Mouse (Mus musculus) kidney, embryonic 15.5 days (tissue): Measurements from ENCODE around the gene Jun. TPM values are rescaled to one million over a fixed set of nuclear protein-coding genes. Genes with fewer than 3 reads are reported as not detected.

Experiments
- ATAC-seq: fragments of 200-750 bp; cut with Nextera tagmentation; replicated peaks from 2 replicates; pipeline ENCODE4 v1.8.0; 2017; ENCODE audit warnings: moderate TSS enrichment; ENCODE audit not compliant: low FRiP score
- H3K27ac ChIP-seq: fragments of 300-500 bp; sonication (generic); 2 replicates; pipeline ENCODE4 v1.5.1; 2015; ENCODE audit warnings: mild to moderate bottlenecking, inconsistent platforms
- H3K27me3 ChIP-seq: fragments of 300-500 bp; sonication (generic); 2 replicates; pipeline ENCODE4 v1.6.1; 2015; ENCODE audit warnings: inconsistent platforms
- H3K36me3 ChIP-seq: fragments of 300-500 bp; sonication (generic); 2 replicates; pipeline ENCODE4 v1.6.1; 2015; ENCODE audit warnings: inconsistent platforms
- H3K4me1 ChIP-seq: fragments of 300-500 bp; sonication (generic); 2 replicates; pipeline ENCODE4 v1.6.1; 2015; ENCODE audit warnings: inconsistent platforms
- H3K4me2 ChIP-seq: fragments of 300-500 bp; sonication (generic); 2 replicates; pipeline ENCODE4 v1.6.1; 2015; ENCODE audit warnings: moderate library complexity, mild to moderate bottlenecking, inconsistent platforms
- H3K4me3 ChIP-seq: fragments of 300-500 bp; sonication (generic); replicated peaks from 2 replicates; pipeline ENCODE4 v1.5.1; 2015; ENCODE audit warnings: mild to moderate bottlenecking, inconsistent platforms
- H3K9ac ChIP-seq: fragments of 300-500 bp; sonication (generic); 2 replicates; pipeline ENCODE4 v1.6.1; 2015; ENCODE audit warnings: mild to moderate bottlenecking, inconsistent platforms
- H3K9me3 ChIP-seq: fragments of 300-500 bp; sonication (generic); replicated peaks from 2 replicates; pipeline ENCODE4 v1.6.1; 2016; ENCODE audit warnings: inconsistent platforms
- whole genome bisulfite sequencing: fragments of 180-500 bp; shearing (Covaris S2); methylation state at CpG from one replicate; pipeline ENCODE4 v1.1.7; 2015; ENCODE audit warnings: mixed read lengths; 5-methylcytosine and 5-hydroxymethylcytosine counted together
- polyA plus RNA-seq: library from polyadenylated mRNA; unstranded; fragments of >200 nt; fragmentation: Nextera tagmentation; extraction: Ambion mirVana; gene quantifications from 2 replicates; pipeline ENCODE4 v1.2.1, GENCODE M21; 2015

Jun gene
- polyA plus RNA-seq, 1 experiment from 2014 or later = 70.1 TPM

GRCm38 (mm10) chr4:95049884-95050517 lies 2.0 kb downstream of the Jun start:
- Histone ChIP-seq H3K36me3 (no peaks in the 10 kb centered on the region), H3K9me3 (no peaks in the 10 kb centered on the region), H3K4me1 (peaks cover 32% of the 10 kb centered on the region), H3K4me2 (peak overlapping the region; percentile 87), H3K9ac (peak overlapping the region; percentile 92), H3K4me3 (peak overlapping the region; percentile 65), H3K27ac (peak overlapping the region; percentile 99), H3K27me3 (no peaks in the 10 kb centered on the region)
- no peak for ATAC-seq
- WGBS = under 1% methylated on average over 34 of the region's 34 CpGs

- no peak overlapping the region for H3K27ac ChIP-seq
- H3K9ac ChIP-seq = no peak overlapping the region
- ATAC-seq = no peak
Observed at GRCm38 (mm10) chr4:95049153-95049552, 2.9 kb downstream of the Jun start.

GRCm38 (mm10) chr4:95048731-95049100 lies 3.3 kb downstream of the Jun start:
- no peaks in the 10 kb centered on the region for H3K36me3 ChIP-seq
- H3K4me1 ChIP-seq = peaks cover 20% of the 10 kb centered on the region
- no peak overlapping the region for H3K9ac ChIP-seq
- no peaks in the 10 kb centered on the region for H3K9me3 ChIP-seq
- H3K4me3 ChIP-seq = peak overlapping the region; percentile 65; the same call in 1 of the 2 replicates
- no peak for ATAC-seq
- no peak overlapping the region for H3K27ac ChIP-seq
- no peaks in the 10 kb centered on the region for H3K27me3 ChIP-seq
- WGBS = 72% methylated on average over 4 of the region's 4 CpGs
- H3K4me2 ChIP-seq = peak overlapping the region; percentile 87

More at GRCm38 (mm10) chr4:95049153-95049552, 2.9 kb downstream of the Jun start:
- H3K4me1 ChIP-seq = peaks cover 24% of the 10 kb centered on the region
- no peaks in the 10 kb centered on the region for H3K36me3 ChIP-seq
- peak overlapping the region; percentile 87 for H3K4me2 ChIP-seq
- peak overlapping the region; percentile 65 for H3K4me3 ChIP-seq
- no peaks in the 10 kb centered on the region for H3K27me3 ChIP-seq
- 48% methylated on average over 2 of the region's 2 CpGs for WGBS
- H3K9me3 ChIP-seq = no peaks in the 10 kb centered on the region

GRCm38 (mm10) chr4:95048021-95048730 lies 3.8 kb downstream of the Jun start:
- ATAC-seq = no peak
- no peak overlapping the region for H3K9ac ChIP-seq
- WGBS = 52% methylated on average over 5 of the region's 5 CpGs

GRCm38 (mm10) chr4:95045133-95045532 lies 6.9 kb downstream of the Jun start:
- Histone ChIP-seq H3K4me1 (peaks cover 15% of the 10 kb centered on the region), H3K9ac (no peak overlapping the region), H3K4me3 (no peak overlapping the region), H3K9me3 (no peaks in the 10 kb centered on the region), H3K27me3 (no peaks in the 10 kb centered on the region), H3K36me3 (no peaks in the 10 kb centered on the region), H3K4me2 (no peak overlapping the region), H3K27ac (no peak overlapping the region)
- 86% methylated on average over 1 of the region's 1 CpGs for WGBS
- no peak for ATAC-seq

More at GRCm38 (mm10) chr4:95048021-95048730, 3.8 kb downstream of the Jun start:
- Histone ChIP-seq H3K4me1 (peaks cover 15% of the 10 kb centered on the region), H3K27ac (no peak overlapping the region), H3K4me3 (peak overlapping the region; percentile 65; the same call in 1 of the 2 replicates), H3K9me3 (no peaks in the 10 kb centered on the region), H3K4me2 (peak overlapping the region; percentile 87), H3K36me3 (no peaks in the 10 kb centered on the region), H3K27me3 (no peaks in the 10 kb centered on the region)

- Histone ChIP-seq H3K9me3 (no peaks in the 10 kb centered on the region), H3K4me1 (peaks cover 15% of the 10 kb centered on the region), H3K4me3 (no peak overlapping the region), H3K9ac (no peak overlapping the region), H3K4me2 (no peak overlapping the region), H3K27ac (no peak overlapping the region), H3K27me3 (no peaks in the 10 kb centered on the region), H3K36me3 (no peaks in the 10 kb centered on the region)
- ATAC-seq = no peak
- WGBS = 85% methylated on average over 6 of the region's 6 CpGs
Observed at GRCm38 (mm10) chr4:95044721-95045120, 7.3 kb downstream of the Jun start.

- no peak overlapping the region for H3K4me2 ChIP-seq
- H3K27ac ChIP-seq = peak overlapping the region; percentile 28; the same call in 1 of the 2 replicates
- H3K4me3 ChIP-seq = no peak overlapping the region
- H3K27me3 ChIP-seq = no peaks in the 10 kb centered on the region
- H3K4me1 ChIP-seq = 0 out of 2 replicates have a peak, but pooled peaks cover 4% of the 10 kb centered on the region
- ATAC-seq = no peak
- WGBS = 34% methylated on average over 5 of the region's 5 CpGs
- H3K9ac ChIP-seq = no peak overlapping the region
- no peaks in the 10 kb centered on the region for H3K9me3 ChIP-seq
- H3K36me3 ChIP-seq = no peaks in the 10 kb centered on the region
Observed at GRCm38 (mm10) chr4:95038024-95038423, 14.0 kb downstream of the Jun start.

GRCm38 (mm10) chr4:95031158-95031557 lies 20.9 kb downstream of the Jun start:
- H3K4me1 ChIP-seq = no peaks in the 10 kb centered on the region
- no peak overlapping the region for H3K9ac ChIP-seq
- 60% methylated on average over 4 of the region's 4 CpGs for WGBS
- no peak overlapping the region for H3K4me3 ChIP-seq
- no peaks in the 10 kb centered on the region for H3K36me3 ChIP-seq
- H3K27ac ChIP-seq = no peak overlapping the region
- no peak for ATAC-seq
- H3K27me3 ChIP-seq = no peaks in the 10 kb centered on the region
- H3K4me2 ChIP-seq = no peak overlapping the region
- no peaks in the 10 kb centered on the region for H3K9me3 ChIP-seq

GRCm38 (mm10) chr4:95025847-95026600 lies 26.0 kb downstream of the Jun start:
- 79% methylated on average over 16 of the region's 16 CpGs for WGBS
- Histone ChIP-seq H3K9ac (no peak overlapping the region), H3K4me2 (no peak overlapping the region), H3K9me3 (no peaks in the 10 kb centered on the region), H3K27me3 (0 out of 2 replicates have a peak, but pooled peaks cover 5% of the 10 kb centered on the region), H3K36me3 (no peaks in the 10 kb centered on the region), H3K4me3 (no peak overlapping the region), H3K4me1 (no peaks in the 10 kb centered on the region), H3K27ac (no peak overlapping the region)
- ATAC-seq = no peak

- H3K9me3 ChIP-seq = no peaks in the 10 kb centered on the region
- no peaks in the 10 kb centered on the region for H3K36me3 ChIP-seq
- no peak overlapping the region for H3K4me2 ChIP-seq
- H3K4me3 ChIP-seq = no peak overlapping the region
- H3K4me1 ChIP-seq = no peaks in the 10 kb centered on the region
- H3K9ac ChIP-seq = no peak overlapping the region
- 73% methylated on average over 12 of the region's 12 CpGs for WGBS
- 0 out of 2 replicates have a peak, but pooled peaks cover 5% of the 10 kb centered on the region for H3K27me3 ChIP-seq
- H3K27ac ChIP-seq = no peak overlapping the region
- no peak for ATAC-seq
Observed at GRCm38 (mm10) chr4:95023350-95023953, 28.6 kb downstream of the Jun start.

GRCm38 (mm10) chr4:95021649-95022637 lies 30.1 kb downstream of the Jun start:
- Histone ChIP-seq H3K4me2 (no peak overlapping the region), H3K27ac (no peak overlapping the region), H3K27me3 (0 out of 2 replicates have a peak, but pooled peaks cover 5% of the 10 kb centered on the region), H3K4me1 (no peaks in the 10 kb centered on the region), H3K9ac (no peak overlapping the region), H3K4me3 (no peak overlapping the region), H3K36me3 (no peaks in the 10 kb centered on the region), H3K9me3 (no peaks in the 10 kb centered on the region)
- WGBS = 75% methylated on average over 12 of the region's 12 CpGs
- no peak for ATAC-seq
